Mouse (Mus musculus): ENCODE data around the gene Vrk2.

GRCm38 (mm10) chr11:26444374-26444773 is 149.4 kb downstream of the Vrk2 start:
- no peak for TF ChIP-seq CTCF (IDR thresholded peaks at IDR 0.05; ENCODE audit: extremely low read depth, insufficient read depth, low read length)
- TF ChIP-seq POLR2A (IDR thresholded peaks at IDR 0.05; ENCODE audit: extremely low read depth, insufficient read depth, low read length) = no peak
